Mouse (Mus musculus): ENCODE measurements around the gene Map1lc3b.

- TF ChIP-seq CTCF (IDR thresholded peaks at IDR 0.05; ENCODE audit: low read depth, low read length) (no peak), POLR2A (IDR thresholded peaks at IDR 0.05; ENCODE audit: borderline replicate concordance, low read depth, low read length) (no peak)
These were observed 23.3 kb downstream of the Map1lc3b start for GRCm38 (mm10) chr8:121613419-121613818.
